Mouse (Mus musculus): ENCODE data around the gene Gm44805. TPM values are rescaled to one million over a fixed set of nuclear protein-coding genes. Genes with fewer than 3 reads are reported as not detected.
A peak's percentile ranks its signal among the peaks of the same experiment; 100 is the strongest.

The Gm44805 gene
- polyA plus RNA-seq, 1 experiment from 2014 or later = not detected

DNA sequence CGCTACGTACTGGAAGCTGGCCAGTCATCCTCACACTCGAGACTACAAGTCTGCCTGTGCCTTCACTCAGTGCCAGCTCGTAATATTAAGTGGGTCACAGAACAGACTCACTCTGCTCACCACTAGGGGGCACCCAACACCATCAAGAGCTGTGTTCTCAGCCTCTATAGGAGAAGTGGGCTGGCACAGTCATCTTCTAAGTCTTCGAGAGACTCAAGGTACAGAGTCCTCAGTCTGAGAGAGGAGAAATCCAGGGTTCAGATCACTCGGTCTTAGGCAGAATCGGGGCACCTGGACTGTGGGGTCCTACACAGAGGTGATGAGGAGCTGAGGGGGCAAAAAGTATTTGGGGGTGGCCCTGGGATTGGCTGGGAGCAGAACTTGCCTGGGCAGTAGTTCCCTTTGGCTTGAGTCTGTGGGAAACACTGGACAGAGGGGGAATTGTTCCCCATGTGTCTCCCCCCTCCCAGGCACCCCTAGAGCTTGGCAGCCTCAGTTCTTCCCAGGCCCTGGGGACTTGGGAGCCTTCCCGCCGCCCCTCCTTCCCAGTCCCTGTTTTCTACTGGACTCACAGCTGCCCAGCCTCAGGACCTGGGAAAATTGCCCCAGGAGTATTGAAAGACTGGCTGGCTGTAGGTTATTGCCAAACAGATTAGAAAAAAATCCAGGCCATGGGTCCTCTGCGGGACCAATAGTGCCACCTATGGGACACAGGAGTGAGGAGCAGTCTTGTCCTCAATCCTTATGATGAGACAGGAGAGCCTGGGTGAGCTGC lies 12.1 kb downstream of the Gm44805 start:
- Histone ChIP-seq H3K27ac (peak overlapping the region; percentile 45; the same call in 1 of the 2 replicates), H3K9me3 (no peaks in the 10 kb centered on the region), H3K4me1 (replicated peaks) (peaks cover 13% of the 10 kb centered on the region), H3K4me3 (replicated peaks) (no peak overlapping the region), H3K27me3 (0 out of 2 replicates have a peak, but pooled peaks cover 3% of the 10 kb centered on the region), H3K36me3 (no peaks in the 10 kb centered on the region), H3K9ac (replicated peaks) (no peak overlapping the region), H3K4me2 (replicated peaks) (peak overlapping the region; percentile 22; the same call in 1 of the 2 replicates)
- ATAC-seq = peak; percentile 67
- 7% methylated on average over 10 of the region's 10 CpGs for WGBS

DNA sequence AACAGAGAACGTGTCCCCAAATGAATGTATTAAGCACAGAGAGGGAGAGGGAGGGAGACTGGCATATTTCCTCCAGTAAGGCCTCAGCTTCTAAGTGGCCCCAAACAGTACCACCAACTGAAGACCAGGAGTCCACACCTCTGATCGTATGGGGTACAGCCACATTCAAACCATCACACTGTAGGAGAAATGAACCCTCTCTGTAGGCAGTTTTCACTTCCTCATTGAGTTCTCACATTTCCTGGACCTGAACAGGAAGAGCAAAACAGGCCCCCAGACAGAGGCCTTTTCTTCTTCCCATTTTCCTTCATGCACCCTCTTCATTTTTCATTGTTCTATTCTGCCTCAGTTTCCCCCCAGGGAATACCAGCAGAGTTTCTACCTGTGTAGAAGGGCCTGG lies 13.8 kb downstream of the Gm44805 start:
- H3K36me3 ChIP-seq = 0 out of 2 replicates have a peak, but pooled peaks cover 5% of the 10 kb centered on the region
- peaks cover 30% of the 10 kb centered on the region for H3K4me1 ChIP-seq (replicated peaks)
- H3K9me3 ChIP-seq = no peaks in the 10 kb centered on the region
- H3K4me3 ChIP-seq (replicated peaks) = no peak overlapping the region
- 0 out of 2 replicates have a peak, but pooled peaks cover 3% of the 10 kb centered on the region for H3K27me3 ChIP-seq
- WGBS = 81% methylated on average over 2 of the region's 2 CpGs
- no peak for ATAC-seq
- no peak overlapping the region for H3K9ac ChIP-seq (replicated peaks)
- no peak overlapping the region for H3K27ac ChIP-seq
- no peak overlapping the region for H3K4me2 ChIP-seq (replicated peaks)

DNA sequence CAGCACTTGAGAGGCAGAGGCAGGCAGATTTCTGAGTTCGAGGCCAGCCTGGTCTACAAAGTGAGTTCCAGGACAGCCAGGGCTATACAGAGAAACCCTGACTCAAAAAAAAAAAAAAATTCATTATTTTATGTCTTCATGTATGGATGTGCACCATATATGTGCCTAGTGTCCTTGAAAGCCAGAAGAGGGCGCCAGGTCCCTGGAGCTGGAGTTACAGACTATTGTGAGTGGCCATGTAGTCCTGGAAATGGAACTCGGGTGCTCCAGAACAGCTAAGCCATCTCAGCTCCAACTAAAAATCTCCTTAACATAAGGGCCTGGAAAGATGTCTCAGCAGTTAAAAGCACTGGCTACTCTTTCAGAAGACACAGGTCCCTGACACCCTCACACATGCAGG lies 14.5 kb downstream of the Gm44805 start:
- no peak for ATAC-seq
- Histone ChIP-seq H3K4me1 (replicated peaks) (peaks cover 32% of the 10 kb centered on the region), H3K27ac (no peak overlapping the region), H3K9me3 (no peaks in the 10 kb centered on the region), H3K36me3 (0 out of 2 replicates have a peak, but pooled peaks cover 10% of the 10 kb centered on the region), H3K9ac (replicated peaks) (no peak overlapping the region), H3K27me3 (0 out of 2 replicates have a peak, but pooled peaks cover 3% of the 10 kb centered on the region), H3K4me2 (replicated peaks) (no peak overlapping the region), H3K4me3 (replicated peaks) (no peak overlapping the region)
- 63% methylated on average over 3 of the region's 3 CpGs for WGBS

- H3K4me1 ChIP-seq (replicated peaks) = peaks cover 32% of the 10 kb centered on the region
- H3K27ac ChIP-seq = peak within 1 kb of the TSS; percentile 90
- H3K4me2 ChIP-seq (replicated peaks) = peak within 1 kb of the TSS; percentile 93
- under 1% methylated on average over 56 of the region's 63 CpGs for WGBS
- ATAC-seq = peak; percentile 87
- H3K9ac ChIP-seq (replicated peaks) = peak within 1 kb of the TSS; percentile 99
- H3K9me3 ChIP-seq = no peaks in the 10 kb centered on the region
- H3K36me3 ChIP-seq = peaks cover 15% of the 10 kb centered on the region; the same call in 1 of the 2 replicates
- H3K4me3 ChIP-seq (replicated peaks) = peak within 1 kb of the TSS; percentile 94
- H3K27me3 ChIP-seq = 0 out of 2 replicates have a peak, but pooled peaks cover 3% of the 10 kb centered on the region
Observed at GRCm38 (mm10) chr7:19664955-19665841, 16.0 kb downstream of the Gm44805 start, which contains the start of gene Clptm1. Gene Clptm1, minus strand, starts transcription at chr7:19665033.

DNA sequence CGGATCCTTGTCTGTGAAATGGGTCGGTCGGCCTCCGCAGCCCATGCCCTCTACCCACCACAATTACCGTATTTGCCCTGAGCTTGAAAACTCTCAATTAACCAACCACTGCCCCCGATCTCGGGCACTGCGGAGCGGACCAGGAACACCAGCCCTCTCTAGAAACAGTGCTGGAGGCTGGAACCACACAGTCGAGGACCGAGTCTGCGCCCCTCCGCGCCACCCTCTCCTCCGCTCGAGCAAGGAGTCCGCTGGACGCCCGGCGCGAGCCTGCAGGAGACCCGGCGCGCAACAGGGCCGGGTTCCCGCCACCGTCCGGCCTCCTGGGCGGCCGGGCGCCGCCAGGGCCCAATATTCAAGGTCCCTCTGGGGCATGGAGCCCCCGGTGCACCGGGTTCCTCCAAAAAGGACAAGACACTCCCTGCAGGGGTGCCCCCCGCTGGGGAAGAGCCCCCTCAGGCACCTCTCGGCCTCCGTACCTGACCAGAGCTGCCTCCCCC lies 16.7 kb downstream of the Gm44805 start:
- H3K4me3 ChIP-seq (replicated peaks) = peak overlapping the region; percentile 94
- H3K4me2 ChIP-seq (replicated peaks) = peak overlapping the region; percentile 93
- peaks cover 32% of the 10 kb centered on the region for H3K4me1 ChIP-seq (replicated peaks)
- no peaks in the 10 kb centered on the region for H3K9me3 ChIP-seq
- WGBS = 0% methylated on average over 31 of the region's 37 CpGs
- peak overlapping the region; percentile 99 for H3K9ac ChIP-seq (replicated peaks)
- peaks cover 21% of the 10 kb centered on the region; the same call in 1 of the 2 replicates for H3K36me3 ChIP-seq
- peak; percentile 74 for ATAC-seq
- 0 out of 2 replicates have a peak, but pooled peaks cover 3% of the 10 kb centered on the region for H3K27me3 ChIP-seq
- peak overlapping the region; percentile 42 for H3K27ac ChIP-seq

GRCm38 (mm10) chr7:19663940-19664339 lies 17.3 kb downstream of the Gm44805 start:
- H3K4me3 ChIP-seq (replicated peaks) = peak overlapping the region; percentile 94
- 21% methylated on average over 8 of the region's 8 CpGs for WGBS
- H3K9ac ChIP-seq (replicated peaks) = peak overlapping the region; percentile 99
- H3K27ac ChIP-seq = no peak overlapping the region
- peak; percentile 24; the same call in 1 of the 2 replicates for ATAC-seq
- peaks cover 27% of the 10 kb centered on the region; the same call in 1 of the 2 replicates for H3K36me3 ChIP-seq
- H3K9me3 ChIP-seq = no peaks in the 10 kb centered on the region
- H3K4me2 ChIP-seq (replicated peaks) = peak overlapping the region; percentile 93
- H3K27me3 ChIP-seq = 0 out of 2 replicates have a peak, but pooled peaks cover 3% of the 10 kb centered on the region
- peaks cover 27% of the 10 kb centered on the region for H3K4me1 ChIP-seq (replicated peaks)

GRCm38 (mm10) chr7:19652614-19653013 lies 28.6 kb downstream of the Gm44805 start:
- H3K9ac ChIP-seq (replicated peaks) = no peak overlapping the region
- 97% methylated on average over 2 of the region's 2 CpGs for WGBS
- H3K4me2 ChIP-seq (replicated peaks) = no peak overlapping the region
- H3K36me3 ChIP-seq = peaks cover 84% of the 10 kb centered on the region
- no peak overlapping the region for H3K4me3 ChIP-seq (replicated peaks)
- ATAC-seq = no peak
- H3K27ac ChIP-seq = no peak overlapping the region
- no peaks in the 10 kb centered on the region for H3K9me3 ChIP-seq
- H3K4me1 ChIP-seq (replicated peaks) = no peaks in the 10 kb centered on the region
- H3K27me3 ChIP-seq = no peaks in the 10 kb centered on the region

DNA sequence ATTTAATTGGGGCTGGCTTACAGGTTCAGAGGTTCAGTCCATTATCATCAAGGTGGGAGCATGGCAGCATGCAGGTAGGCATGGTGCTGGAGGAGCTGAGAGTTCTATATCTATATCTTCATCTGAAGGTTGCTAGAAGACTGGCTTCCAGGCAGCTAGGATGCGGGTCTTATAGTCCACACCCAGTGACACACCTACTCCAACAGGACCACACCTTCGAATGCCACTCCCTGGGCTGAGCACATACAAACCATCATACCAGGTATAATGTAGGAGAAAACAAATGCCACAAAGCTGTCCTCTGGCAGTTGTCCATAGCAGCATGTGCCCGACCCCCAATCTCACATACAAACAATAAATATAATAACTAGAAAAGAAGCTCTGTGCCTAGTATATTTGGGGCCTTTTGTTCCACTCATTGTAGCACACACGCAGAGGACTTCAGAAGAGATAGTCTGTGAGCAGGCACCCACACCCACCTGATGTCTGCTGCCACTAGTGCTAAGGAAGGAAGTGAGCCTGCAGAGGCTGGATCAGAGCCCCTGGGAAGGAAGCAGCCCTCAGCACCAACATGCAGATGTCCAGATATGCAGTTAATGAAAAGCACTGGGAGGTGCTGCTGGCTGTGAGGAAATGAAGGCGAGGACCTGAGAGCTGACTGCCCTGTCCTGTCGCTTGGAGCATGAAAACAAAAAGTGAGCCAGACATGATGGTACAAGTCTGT lies 30.0 kb downstream of the Gm44805 start:
- Histone ChIP-seq H3K27me3 (no peaks in the 10 kb centered on the region), H3K9me3 (no peaks in the 10 kb centered on the region), H3K4me3 (replicated peaks) (no peak overlapping the region), H3K4me2 (replicated peaks) (no peak overlapping the region), H3K27ac (no peak overlapping the region), H3K9ac (replicated peaks) (no peak overlapping the region), H3K4me1 (replicated peaks) (no peaks in the 10 kb centered on the region), H3K36me3 (peaks cover 86% of the 10 kb centered on the region)
- WGBS = 95% methylated on average over 6 of the region's 6 CpGs
- ATAC-seq = no peak

- H3K4me2 ChIP-seq (replicated peaks) = no peak overlapping the region
- H3K4me3 ChIP-seq (replicated peaks) = no peak overlapping the region
- H3K36me3 ChIP-seq = peaks cover 98% of the 10 kb centered on the region
- H3K27ac ChIP-seq = no peak overlapping the region
- H3K27me3 ChIP-seq = no peaks in the 10 kb centered on the region
- H3K4me1 ChIP-seq (replicated peaks) = no peaks in the 10 kb centered on the region
- ATAC-seq = no peak
- H3K9ac ChIP-seq (replicated peaks) = no peak overlapping the region
- no peaks in the 10 kb centered on the region for H3K9me3 ChIP-seq
- 95% methylated on average over 4 of the region's 4 CpGs for WGBS
Observed at GRCm38 (mm10) chr7:19641223-19641622, 40.0 kb downstream of the Gm44805 start.

- peaks cover 86% of the 10 kb centered on the region for H3K36me3 ChIP-seq
- H3K4me1 ChIP-seq (replicated peaks) = no peaks in the 10 kb centered on the region
- H3K27me3 ChIP-seq = no peaks in the 10 kb centered on the region
- no peak overlapping the region for H3K27ac ChIP-seq
- H3K9me3 ChIP-seq = no peaks in the 10 kb centered on the region
- no peak for ATAC-seq
- H3K9ac ChIP-seq (replicated peaks) = no peak overlapping the region
- H3K4me2 ChIP-seq (replicated peaks) = no peak overlapping the region
- H3K4me3 ChIP-seq (replicated peaks) = no peak overlapping the region
- WGBS = 90% methylated on average over 11 of the region's 11 CpGs
Observed at GRCm38 (mm10) chr7:19635074-19635827, 46.0 kb downstream of the Gm44805 start.

All from midbrain, embryonic 13.5 days (tissue).